Mouse (Mus musculus): ENCODE data around the gene Fbl.
"Not testable (repeated sequence)": the region's sequence is repeated elsewhere in the genome, so short reads cannot be mapped to it uniquely, and the experiment has no call there.

Fbl gene

DNA sequence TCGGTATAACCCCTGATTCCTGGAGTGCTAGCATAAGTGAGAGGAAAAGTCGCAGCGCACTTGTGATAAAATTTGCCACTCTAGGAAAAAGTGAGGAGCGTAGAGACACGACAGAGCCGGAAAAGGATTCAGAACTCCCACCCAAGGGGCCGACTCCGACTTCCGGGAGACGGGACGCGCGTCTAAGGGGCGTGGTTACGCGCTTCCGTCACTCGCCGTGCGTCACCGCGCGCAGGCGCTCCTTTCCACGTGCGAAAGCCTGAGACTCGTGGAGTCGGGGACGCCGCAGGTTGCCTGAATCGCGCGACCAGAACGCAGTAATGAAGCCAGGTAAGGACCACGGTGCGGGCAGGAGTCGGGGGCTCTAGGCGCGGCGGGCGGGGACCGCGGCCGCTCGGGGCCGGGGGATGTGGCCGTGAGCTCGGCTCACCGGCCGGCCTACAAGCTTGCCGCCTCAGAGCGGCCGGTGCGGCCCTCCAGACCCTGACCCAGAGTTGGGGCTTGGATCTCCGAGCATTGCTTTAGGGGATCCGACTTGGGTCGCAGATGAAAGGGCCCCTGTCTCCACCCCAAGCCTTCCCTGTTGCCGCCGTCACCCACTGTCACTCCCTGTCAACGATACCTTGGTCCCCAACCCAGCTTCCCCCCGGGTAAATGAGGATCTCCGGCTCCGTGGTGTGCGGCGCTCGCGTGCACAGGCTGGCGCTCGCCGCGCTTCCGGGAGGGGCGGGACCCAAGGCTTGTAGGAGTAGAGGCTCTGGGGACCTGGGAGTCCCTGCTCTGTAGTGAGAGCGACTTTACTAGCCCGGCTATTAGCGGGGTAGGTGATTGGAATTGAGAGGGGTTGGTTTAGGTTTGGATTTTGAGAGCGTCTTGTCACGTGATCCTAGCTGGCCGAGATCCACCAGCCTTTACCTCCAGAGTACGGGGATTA lies at the start of gene Fbl:
Fbl (plus strand) TSS at position 222 of the 934 bp plus-strand sequence.
- peak; percentile 93 for DNase-seq

DNA sequence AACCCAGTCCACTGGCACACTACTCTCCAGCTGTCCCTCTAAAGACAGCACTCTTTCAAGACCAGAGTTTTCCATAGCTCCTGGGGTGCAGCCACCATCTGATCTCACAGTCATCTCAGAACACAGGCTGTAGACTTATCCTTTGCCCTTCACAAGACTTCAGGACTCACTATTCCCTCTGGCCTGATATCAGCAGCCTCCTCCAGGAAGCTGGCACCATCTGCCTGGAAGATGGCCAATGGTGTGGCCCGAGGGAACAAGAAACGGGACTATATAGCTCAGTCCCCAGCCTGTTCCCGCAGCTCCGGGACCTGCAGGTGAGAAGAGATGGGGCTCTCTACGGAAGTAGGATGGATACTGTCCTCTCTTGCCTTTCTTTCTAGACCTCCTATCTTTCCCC lies 40.3 kb upstream of the Fbl start, which contains the start of gene 9530053A07Rik:
9530053A07Rik (plus strand) TSS at position 301 of the 400 bp plus-strand sequence.
- DNase-seq = no peak

DNA sequence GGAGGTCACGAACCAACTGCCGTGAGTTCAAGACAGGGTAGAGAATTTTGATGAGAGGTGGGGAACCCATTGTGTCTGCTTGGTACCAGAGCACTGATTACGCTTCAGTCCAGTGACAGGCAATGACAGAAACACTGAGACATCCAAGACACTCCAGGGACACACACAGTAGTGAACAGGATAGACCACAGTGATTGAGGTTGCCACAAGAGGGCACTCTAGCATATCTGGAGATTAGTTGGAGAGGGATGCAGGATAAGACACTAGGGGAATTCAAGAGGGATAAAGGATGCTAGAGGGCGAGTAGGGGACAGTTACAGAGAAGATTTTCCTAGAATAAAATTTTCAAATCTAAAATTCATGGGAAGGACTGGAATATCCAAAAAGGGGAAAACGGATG lies 31.9 kb upstream of the Fbl start:
- peak; percentile 58 for DNase-seq

DNA sequence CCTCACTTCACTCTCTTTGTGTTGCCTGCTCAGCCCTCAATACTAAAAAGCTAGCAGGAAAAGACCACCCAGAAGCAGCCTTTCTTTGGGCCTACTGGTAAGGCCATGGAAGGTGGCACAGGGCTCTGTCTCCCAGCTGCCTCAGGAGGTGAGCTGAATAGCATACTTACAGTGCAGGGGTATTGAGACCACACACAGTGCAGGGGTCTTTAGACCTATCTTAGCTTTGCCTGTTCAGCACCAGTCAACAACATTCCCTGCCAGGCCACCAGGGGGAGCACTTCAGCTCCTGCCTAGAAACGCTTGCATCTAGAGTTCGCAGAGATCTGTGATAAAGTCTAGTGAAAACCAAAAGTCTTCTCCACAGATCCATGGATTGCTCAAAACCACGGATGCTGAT lies 21.2 kb upstream of the Fbl start:
- DNase-seq = peak; percentile 91

DNA sequence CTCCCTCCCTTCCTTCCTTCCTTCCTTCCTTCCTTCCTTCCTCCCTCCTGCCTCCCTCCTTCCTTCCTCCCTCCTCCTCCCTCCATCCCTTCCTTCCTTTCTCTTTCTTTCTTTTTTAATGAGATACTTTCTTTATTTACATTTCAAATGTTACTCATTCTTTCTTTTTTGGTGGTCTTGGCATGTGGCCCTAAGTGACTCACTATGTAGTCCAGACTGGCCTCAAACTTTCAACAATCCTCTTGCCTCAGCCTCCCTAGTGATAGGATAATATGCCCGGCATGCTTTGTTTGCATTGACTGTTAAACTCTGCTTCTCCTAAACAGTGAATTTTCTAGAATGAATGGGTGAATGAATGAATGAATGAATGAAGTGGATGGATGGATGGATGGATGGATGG lies 19.7 kb upstream of the Fbl start:
- no peak for DNase-seq

DNA sequence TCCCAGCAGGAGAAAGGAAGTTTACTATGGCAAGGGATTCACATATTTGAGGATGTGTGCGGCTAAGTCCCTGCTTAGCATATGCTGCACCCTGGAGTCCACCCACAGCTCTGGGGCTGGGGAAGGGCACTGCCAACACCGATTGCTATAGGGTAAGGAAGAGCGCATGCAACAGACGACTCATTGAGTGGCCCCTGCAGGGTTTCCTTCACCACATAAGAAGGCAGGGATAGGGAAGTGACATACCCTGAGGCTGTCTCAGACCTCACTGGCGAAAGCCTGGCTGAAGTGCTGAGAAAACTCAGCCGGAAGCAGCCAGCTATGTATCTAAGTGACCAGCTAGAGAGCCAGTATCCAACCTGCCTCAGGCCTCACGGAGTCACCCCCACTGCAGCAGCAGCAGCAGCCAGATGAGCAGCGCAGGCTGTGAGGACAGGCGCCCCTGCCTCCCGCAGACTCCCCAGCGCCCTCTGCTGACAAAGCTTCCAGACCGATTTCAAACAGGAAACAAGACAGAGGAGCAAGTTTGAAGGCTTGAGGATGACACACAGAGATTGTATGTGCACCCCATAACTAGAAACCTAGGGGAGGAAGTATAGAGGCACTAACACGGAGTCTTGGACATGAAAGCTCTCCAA lies 17.8 kb upstream of the Fbl start:
- peak; percentile 91 for DNase-seq

DNA sequence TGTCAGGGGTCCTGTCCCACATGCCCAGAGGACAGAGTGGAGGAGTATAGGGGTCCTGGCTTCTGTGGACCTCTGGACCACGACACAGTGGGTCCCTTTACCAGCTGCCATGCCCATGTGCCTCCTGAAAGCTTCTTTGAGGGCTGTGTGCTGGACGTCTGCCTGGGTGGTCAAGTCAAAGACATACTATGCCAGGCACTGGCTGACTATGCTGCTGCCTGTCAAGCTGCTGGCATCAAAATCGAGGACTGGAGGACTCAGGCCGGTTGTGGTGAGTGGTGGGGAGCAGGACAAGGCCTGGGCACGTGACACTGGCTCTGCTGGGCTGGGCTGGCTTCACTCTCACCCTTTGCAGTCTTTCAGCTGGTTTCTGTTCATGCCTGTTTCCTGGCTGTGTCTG lies 15.9 kb upstream of the Fbl start:
- DNase-seq = not testable (repeated sequence)

DNA sequence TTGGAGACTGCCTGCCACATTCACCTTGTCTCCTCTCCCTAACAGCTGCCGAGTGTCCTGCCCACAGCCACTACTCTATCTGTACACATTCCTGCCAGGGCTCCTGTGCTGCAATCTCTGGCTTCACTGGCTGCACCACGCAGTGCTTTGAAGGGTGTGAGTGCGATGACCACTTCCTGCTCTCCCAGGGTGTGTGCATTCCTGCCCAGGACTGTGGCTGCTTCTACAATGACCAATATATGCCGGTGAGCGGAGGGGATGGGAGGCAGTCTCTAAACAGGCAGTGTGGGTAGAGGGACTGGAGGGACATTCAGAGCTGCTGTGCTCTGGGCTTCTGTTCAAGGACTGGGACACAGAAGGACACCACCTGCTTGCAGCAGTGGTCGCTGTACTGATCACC lies 10.2 kb upstream of the Fbl start:
- no peak for DNase-seq

DNA sequence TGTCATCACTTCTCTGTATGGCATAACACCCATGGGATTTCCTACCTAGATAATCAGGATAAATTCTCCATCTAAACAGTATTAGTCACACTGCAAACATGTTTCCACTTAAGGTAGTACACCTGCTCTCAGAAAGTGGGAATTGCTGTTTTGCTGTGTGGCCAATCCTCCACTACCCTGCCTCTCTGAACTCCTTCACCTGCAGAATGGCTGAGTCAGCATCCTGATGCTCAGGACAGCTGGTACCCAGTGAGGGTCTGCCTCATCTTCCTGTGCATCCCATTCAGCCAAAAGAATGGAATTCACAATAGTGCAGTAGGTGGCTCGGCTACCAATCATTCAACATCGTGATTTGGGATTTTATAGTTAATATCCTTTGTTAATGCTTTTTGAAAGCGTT lies 9.6 kb upstream of the Fbl start:
- DNase-seq = no peak

DNA sequence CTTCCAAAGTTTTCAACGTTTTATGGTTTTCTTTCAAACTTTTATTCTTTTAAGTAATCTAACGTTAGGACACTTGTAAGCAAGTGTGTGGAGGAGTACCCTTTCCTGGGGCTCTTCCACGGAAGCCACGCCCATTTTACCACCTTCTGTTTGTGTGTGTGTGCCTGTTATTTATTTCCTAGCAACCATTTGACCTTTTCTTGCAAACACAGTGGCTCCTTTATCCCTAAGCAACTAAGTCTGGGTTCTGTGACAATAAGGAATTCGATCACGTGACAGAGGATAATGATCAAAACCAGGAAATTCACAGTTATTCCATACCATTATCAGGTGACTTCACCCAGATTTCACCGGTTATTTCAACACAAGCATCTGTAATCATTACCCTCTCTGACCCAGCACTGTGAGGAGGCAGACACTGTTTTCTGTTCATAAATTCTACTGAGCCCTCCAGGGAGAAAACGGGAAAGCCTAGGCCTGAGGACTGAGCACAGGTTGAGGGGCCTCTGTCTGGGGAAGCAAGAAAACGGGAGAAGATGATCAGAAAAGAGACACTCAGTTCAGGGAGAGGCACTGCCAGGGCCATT lies 8.3 kb upstream of the Fbl start:
- DNase-seq = no peak

DNA sequence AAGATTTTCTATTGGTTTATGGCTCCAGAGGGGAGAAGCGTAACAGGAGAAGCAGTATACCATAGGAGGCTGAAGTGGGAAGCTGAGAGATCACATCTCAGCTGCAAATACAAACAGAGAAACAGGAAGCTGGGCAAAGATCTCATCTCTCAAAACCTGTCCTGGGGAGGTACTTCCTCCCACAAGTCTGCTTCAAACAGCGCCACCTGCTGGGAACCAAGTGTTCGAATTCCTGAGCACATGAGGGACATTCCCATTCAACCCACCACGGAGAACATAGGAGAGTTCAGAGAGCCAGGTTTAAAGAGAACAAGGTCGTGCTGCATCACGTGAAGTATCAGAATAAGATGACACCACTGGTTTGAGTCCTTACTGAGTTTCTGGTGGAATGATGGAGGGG lies 4.1 kb upstream of the Fbl start:
- peak; percentile 53 for DNase-seq

DNA sequence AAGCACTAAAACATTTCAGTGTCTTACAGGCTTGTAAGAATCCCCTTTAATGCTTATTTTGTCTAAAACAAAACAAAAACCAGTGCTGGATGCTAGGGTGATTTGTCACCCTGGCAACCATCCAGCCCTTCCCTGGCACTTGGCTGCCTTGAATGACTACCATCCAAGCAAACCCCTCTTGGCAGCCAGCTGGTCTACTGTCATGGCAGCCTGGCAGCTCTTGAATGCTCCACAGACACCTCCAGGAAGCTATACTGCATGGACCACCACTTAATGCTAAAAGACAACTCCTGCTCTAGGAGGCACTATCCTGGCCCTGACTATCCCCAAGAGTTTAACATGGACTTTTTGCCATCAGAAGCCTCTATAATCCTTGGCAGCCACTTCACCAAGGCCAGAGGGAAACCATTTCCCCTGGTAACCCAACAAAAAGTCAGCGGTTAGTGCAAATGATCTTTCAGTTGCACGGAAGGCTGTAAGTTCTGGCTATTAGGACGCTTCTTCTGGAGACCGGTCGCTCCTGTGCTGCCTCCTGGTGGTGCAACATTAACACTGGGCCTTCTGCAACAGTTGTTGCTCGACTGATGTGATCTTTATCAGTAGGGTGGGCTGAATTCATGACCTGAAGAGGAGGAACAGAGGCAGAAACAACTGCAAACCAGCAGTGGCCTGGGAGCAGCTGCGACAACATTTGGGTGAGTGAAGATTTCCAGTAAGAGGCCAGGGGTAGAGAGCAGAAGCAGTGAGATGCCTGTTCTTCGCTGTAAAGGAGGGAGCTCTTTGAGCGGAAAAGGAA lies 992 bp upstream of the Fbl start:
- DNase-seq = peak; percentile 86

DNA sequence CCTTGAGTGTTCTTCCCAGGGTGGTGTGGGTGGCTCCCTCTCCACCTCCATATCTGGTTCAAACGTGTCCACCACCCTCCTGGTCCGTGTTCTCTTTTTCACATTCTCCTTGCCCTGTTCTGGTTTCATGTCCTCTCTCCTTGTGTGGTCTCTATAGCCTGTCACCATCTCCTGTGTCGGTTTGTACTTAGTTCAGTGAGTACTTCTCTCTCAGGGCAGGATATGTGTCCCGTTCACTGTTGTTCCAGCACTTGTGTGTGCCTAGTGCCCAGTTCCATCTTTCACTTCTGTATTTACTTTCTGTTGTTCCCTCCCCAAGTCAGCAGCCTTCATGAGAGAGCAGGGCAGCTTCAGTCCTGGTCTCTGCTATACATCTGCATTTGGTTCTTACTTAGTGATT lies 5.8 kb downstream of the Fbl start:
- DNase-seq = no peak

DNA sequence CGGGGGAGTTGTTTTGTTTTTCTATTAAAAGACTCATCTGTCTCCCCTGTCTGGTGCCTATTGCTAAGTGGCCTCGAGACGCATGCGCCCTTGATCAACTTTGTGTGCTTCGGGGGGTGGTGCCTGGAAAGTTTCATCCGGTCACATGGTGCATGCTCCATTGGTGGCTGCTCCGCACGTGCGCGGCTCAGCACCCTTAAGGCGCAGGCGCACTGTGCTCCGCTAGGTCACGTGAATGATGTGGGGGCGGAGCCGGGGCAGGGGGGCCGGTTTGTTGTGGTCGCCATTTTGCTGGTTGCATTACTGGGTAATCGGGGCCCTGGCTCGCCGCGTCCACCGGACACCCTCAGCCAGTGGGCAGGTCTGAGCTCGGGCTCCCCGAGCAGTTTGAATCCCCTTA lies 9.7 kb downstream of the Fbl start, which contains the start of gene Dyrk1b:
Dyrk1b (plus strand) TSS at position 242 of the 400 bp plus-strand sequence.
- DNase-seq = peak; percentile 99

DNA sequence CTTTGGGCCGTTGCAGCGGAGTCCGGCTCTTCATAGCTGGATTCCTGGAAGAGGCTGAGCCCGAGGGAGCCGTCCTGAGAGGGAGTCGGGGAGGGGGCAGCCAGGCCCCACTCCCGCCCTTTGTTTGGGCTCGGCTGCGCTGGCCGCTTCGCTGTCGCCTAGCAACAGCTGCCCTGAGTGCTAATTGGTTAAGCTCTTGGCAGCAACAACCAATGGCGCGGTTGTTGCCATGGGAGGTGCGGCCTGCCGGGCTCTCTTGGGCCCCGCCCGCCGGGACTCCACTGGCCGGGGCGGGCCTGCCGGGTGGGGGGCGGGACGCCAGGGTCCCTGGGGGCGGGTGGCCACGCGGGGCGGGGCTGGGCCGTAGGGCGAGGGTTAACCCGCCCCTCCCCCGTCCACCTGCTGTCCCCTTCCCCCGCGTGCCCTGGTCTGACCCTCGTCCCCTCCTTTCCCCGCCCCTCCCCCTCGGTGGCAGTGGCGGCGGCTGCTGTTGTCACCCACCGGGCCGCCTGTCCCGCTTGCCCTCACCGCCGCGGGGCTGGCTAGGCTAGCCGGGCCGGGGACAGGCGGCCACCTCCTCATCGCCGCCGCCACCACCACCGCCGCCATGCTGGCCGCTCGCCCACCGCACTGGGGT lies 10.3 kb downstream of the Fbl start:
- peak; percentile 92 for DNase-seq

DNA sequence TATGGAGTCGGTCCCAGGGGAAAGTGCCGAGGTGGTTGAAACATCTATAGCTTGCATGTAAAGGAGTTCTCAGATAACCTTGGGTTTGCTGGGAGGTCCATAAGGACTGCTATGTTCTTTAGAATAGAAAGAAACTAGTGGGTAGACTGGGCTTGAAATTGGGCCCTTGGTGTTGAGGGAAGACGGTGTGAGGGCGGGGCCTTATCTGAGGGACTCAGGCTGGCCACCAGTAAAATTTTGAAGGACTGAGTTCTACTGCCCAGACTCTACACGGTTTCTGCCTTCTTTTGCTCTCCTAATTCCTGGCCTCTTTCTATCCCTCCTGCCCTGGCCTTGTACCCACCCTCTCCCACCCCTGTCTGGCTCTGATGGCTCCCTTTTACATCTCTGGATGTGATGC lies 11.4 kb downstream of the Fbl start:
- DNase-seq = no peak

DNA sequence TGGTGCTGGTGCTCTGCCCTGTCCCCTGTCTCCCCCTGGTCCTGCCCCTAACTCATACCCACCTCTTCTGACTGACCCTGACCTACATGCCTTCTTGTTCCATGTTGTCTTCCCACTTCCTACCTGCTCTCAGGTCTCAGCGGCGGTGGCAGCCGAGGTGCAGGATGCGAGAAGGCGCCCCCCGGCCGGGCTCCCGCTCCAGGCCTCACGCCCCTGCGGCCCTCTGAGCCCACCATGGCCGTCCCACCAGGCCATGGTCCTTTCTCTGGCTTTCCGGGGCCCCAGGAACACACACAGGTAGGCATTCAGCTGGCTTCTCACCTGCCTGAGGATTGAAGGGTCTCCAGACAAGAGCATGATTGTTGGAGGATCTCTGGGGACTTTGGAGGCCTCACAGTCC lies 11.9 kb downstream of the Fbl start:
- no peak for DNase-seq

DNA sequence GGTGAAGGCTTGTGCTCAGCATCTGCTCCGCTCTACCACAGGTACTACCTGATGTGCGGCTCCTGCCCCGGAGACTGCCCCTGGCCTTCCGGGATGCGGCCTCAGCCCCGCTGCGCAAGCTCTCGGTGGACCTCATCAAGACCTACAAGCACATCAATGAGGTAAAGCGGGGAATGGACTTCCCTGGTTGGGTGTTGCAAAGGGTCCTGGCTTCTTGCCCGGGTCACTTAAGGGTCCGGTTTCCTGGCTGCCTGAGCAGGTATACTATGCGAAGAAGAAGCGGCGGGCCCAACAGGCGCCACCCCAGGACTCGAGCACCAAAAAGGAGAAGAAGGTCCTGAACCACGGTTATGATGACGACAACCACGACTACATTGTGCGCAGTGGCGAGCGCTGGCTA lies 12.8 kb downstream of the Fbl start:
- DNase-seq = no peak

DNA sequence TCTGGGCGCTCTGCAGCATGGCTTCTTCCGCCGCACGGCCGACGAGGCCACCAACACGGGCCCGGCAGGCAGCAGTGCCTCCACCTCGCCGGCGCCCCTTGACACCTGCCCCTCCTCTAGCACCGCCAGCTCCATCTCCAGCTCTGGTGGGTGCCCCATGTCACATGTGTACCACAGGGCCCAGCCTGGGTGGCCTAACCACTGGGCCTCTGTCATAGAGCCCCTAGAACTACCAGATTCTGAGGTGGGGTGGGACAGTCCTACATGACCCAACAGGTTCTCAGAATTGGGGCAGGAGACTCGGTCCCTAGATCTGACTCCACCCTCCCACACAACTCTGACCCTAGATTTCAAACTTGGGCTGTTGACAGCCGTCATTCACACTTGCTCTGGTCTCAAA lies 16.4 kb downstream of the Fbl start:
- no peak for DNase-seq

DNA sequence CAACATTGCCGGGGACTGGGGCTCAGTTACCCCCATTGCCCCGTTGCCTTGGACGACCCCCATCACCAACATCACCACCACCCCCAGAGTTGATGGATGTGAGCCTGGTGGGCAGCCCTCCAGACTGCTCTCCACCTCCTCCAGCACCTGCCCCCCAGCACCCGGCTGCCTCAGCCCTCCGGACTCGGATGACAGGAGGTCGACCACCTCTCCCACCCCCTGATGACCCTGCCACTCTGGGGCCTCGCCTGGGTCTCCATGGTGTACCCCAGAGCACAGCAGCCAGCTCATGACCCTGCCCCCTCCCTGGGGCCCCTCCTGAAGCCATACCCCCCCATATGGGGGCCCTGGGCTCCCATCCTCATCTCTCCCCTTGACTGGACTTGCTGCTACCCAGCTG lies 17.1 kb downstream of the Fbl start:
- no peak for DNase-seq

DNA sequence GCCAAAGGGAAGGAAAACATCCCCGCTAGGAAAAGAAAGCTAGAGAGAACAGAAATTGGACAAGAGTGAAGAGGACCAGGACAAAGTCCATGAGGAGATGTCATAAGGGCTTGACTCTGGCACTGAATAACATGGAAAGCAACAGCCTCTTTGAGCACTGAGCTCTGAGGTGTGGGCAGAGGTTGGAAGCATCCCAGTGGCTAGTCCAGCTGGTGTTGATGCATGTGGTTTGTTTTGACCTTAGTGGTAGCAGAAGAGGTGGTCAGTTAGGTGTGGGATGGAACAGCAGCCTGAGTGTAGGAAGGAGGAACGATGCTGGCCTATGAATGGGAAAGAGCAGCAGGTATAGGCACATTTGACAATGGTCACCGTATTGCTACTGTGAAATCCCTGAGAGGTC lies 22.0 kb downstream of the Fbl start:
- DNase-seq = no peak

DNA sequence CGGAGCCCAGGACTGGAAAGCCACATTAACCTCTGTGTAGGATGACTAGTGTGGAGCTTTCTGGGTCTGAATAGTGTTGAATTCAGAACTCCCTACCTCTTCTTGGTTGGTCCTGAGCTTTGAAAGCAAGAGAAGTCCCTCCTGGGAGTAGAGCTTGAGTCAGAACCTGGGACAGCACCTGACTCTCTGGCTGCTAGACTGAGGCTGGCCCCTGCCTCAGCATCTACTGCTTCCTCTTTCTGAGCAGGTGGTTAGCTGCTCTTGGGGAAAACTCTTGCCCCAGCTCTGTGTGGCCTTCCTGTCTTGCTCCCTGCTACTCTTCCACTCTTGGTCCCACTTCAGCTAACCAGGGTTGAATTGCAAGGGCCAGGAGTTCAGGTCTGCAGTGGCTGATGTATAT lies 22.4 kb downstream of the Fbl start:
- no peak for DNase-seq
